Mouse (Mus musculus) urinary bladder, postnatal 10 days (tissue): ENCODE measurements around the gene Mcm2.

Source experiments
- DNase-seq: peaks from one replicate; pipeline ENCODE4 v3.0.0; 2022; ENCODE audit warnings: low spot score

Mcm2 gene

DNA sequence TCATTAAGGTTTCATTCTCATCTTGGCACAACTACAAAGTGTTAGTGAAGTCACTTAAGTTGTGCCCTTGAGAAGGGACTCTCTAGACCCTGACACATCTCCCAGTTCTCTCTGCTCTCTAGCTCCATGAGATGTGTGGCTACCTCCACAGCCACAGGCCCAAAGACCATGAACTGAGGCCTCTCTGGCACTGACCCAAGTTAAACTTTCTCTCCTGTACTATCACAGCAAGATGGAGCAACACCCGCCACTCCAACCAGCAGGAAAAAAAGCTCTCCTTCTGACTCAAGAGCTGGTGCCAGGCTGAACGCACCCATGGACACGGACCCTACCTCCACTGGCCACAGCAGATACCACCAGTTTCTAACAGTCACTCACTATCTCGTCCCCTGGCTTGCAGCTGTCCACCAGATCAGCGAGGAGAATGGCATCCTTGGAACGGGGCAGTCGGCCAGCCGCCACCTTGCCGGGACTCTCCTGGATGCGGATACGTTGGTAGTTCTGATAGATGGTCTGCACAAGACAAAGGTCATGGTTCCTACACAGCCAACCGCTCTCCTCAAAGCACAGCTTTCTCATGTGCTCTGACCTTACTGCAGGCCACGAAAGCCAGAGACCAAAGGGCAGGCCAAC is 9.1 kb downstream of the Mcm2 start:
- DNase-seq = no peak

DNA sequence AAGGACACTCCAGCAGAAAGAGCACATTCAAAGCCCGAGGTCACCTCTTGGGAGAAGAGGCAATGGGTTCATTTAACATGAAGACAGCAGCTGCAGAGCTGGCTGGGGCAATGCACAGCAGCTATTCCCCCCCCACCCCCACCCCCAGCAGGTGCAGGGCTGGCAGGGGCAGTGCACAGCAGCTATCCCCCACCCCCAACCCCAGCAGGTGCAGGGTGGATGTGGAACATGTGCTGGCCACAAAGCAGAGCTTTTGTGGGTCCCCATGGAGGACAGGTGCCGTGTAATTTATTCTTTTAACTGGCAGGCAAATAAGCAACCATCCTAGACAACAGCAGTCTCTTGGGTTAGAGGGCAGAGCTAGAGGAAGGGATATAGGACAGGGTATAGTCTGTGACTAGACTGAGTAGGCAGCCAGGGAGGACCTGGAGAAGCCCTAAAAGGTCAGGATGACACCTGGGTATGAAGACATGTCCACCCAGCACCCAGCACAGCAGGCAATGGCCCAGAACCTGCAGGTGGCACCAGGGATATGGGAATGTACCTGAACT is 12.1 kb downstream of the Mcm2 start:
- DNase-seq = no peak

DNA sequence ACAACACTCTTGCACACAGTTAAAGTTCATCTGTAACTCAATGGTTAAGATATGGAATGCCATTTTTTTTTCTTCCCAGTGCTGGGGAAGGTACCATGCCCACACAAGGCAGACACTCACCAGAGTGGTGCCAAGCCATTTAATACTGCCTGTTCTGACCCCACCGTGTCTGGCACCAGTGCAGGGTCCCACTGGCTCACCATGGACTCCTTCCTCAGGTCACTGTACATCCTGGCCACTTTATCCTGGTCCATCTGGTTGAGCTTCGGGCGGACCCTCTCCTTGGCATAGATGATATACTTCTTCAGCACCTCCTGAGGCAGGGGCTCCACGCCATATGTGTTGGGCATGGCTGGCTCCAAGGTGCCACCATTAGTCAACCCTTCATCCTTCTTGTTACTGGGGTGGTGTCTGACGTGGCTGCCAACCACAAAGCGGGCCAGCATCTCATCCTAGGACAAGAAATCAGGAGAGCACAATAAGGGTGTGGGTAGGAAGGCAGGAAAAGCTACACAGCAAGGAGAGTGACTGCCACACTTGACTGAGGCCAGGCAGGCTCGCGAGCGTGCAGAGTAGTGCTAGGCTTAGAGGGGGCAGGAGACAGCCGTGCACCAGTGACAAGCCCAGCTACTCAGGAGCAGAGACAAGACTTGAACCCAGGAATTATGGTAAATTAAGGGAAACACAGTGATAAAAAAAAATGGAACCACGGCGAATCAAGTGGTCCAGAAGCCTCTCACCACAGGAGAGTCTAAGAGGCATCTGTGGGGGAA is 12.8 kb downstream of the Mcm2 start:
- DNase-seq = no peak

DNA sequence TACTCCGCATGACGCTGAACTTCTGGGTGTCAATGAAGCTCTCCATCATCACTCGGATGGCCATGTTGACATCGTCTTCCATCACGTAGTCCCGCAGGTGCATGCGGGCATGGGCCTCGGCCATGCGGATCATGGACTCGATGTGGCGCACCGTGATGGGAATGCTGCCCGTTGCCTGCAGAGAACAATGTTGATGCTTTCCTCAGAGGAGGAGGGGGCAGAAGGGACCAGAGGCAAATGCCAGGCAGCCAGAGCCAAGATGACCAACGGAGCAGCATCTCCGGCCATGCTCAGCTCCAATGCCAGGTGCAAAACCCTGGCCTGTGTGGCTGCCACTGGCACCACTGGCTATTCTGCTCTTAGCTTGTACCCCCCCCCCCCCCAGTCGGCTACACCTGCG is 13.9 kb downstream of the Mcm2 start:
- no peak for DNase-seq

DNA sequence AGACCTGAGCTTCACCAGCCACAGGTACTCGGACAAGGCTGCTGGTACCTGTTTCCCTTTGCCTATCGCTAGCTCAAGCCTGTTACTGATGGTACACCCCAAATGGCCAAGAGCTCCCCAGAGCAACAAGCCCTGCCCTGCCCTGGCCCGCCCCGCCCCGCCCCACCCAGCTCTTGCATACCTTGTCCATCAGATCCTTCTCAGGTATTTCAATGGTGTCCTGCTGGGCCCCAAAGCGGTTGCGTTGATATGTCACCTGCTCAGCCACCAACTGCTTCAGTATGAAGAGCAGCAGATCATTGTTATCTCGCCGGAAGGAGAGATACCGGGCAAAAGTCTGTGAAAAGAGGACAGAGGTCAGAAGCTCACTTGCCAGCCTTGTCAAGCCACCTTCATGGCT is 14.4 kb downstream of the Mcm2 start:
- DNase-seq = no peak

DNA sequence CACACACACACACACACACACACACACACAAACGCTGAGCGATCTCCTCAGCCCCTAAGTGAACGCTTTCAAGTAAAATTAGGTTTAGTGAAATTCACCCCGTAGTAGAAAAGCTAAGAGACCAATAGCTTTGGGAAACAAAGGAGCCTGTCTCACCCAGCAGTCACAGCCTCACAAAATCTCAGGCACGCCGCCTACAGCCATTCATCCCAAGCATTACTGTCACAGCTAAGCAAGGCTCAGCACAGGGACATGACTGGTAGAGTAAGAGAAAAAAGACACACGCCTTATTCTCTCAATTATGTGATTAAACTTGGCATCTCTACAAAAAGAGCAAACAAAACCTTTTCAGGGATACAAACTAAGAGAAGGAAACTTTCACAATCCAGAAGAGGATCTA is 17.2 kb downstream of the Mcm2 start:
- DNase-seq = no peak

DNA sequence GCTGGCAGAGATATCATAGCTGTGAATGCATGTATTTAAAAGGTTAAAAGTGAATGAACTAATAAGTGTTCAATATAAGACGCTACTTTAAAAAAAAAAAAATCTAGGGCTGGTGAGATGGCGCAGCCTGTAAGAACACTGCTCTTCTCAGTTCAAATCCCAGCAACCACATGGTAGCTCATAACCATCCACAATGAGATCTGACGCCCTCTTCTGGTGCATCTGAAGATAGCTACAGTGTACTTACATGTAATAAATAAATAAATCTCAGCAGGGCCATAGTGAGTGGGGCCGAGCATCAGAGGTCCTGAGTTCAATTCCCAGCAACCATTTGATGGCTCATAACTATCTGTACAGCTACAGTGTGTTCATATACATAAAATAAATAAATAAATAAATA is 19.1 kb downstream of the Mcm2 start:
- no peak for DNase-seq

DNA sequence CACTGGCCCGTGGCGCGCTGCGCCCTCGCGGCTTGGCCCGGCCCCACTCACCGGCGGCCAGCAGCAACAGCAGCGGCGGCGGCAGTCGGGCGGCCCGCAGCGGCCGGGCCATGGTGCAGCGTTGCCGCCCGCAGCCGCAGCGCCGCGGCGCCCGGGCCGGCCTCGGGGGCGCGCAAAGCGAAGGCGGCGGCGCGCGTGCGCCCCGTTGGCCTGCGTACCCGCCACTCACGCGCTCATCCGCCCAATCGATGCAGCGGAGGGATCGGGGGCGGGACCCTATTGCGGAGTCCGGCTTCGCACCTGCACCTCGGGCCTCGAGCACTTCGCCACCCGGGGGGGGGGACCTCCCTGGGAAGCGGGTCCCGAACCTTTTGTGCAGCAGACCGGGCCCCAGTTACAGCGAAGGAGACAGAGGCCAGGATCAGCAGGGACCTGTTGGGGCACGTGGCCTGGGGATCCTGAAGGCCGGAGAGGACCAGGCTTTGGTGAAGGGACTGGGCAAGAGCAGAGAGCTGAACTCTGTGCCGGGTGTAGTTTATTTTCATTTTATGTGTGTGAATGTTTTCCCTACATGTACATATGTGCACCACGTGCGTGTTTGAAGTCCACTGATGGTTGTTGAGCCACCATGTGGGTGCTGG is 23.6 kb downstream of the Mcm2 start, which contains the start of gene Podxl2:
Gene Podxl2 (minus strand): TSS at position 177 of the 641 bp plus-strand sequence.
- no peak for DNase-seq

DNA sequence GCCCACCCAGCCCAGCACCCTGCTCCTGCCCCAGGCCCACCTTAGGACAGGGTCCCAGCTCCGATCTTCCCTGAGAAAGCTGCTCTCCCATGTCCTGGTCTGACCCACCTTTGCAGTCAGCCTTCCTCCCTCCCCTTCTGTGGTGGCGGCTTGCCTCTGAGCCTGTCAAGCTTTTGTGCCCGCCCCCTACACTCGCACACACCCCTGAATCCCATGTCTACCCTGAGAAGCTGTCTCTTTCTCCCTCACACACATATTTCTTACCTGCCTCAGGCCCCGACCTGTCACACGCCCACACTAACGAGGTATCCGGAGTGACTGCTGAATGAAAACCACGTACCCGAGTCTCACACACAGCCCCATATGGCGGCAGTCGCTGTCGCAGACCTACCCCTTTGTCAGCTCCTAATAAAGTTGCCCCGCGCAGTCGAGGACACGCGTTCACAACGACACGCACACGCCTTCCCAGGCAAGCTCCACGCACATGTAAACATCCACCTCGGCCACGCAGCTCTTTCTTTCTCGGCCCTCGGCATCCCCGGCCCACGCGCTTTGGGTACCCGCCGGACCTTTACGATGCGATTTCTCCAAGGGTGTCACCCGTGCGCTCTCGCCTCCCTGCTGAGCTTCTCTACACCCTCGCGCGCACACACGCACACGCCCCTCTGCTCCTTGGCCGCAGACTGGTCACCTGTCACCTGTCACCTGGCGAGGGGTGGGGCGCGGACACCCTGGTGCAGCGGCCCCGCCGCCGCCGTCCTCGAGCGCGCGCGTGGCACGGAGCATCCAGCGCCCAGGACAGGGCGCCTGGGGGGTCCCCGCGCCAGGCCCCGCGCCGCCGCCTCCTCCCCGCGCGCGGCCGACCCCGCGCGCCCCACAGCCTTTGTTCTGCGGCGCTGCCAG is 24.4 kb downstream of the Mcm2 start:
- no peak for DNase-seq

DNA sequence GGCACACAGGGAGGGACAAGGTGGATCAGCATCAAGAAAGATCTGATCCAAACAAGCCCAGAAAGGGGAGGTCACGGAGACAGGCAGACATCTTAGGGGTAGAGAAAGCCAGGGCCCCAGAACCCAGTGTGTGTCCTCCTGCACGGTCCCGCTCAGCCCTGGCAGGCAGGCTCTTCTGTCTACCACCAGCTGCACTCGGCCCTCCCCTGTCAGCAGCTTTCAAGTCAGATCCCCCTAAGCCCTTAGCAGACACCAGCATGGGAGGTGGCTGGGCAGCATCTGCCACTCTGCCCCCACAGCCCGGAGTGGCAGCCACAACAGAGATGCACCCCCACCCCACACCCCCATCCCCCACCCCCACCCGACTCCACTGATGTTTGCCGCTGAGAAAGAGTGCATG is 25.8 kb downstream of the Mcm2 start:
- no peak for DNase-seq

DNA sequence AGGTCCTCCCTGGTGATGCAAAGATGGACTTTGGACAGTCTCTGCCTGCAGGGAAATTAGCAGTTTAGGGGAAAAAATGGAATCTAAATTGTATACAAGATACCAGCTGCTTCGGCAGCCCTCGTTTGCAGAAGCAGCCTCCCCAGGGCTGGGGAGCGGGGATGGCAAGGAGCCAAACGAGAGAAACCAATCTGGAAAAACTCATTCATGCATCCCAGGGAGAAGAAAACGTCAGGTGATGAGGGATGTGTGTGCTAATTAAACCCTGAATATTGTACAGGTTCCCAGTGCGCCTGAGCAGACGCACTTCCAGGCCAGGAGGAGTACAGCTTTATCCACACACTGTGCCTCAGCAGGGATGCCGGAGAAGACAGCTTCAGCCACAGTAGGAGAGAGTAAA is 27.0 kb downstream of the Mcm2 start:
- DNase-seq = no peak

DNA sequence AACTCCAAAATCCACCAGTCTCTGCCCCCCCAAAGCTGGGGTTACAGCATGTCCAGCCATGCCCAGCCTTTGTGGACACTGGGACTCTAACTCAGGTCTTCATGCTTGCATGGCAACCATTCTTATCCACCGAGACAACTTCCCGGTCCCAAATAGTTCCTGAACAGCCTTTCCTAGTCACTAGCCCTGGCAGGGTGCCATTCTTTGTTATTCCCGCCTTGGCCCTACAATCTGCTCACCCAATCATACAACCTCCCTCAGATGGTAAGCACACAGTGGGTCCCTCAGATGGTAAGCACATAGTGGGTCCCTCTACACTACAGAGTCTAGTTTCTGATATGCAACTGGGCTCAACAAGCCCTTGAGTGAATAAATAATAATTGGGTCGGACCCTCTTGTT is 28.0 kb downstream of the Mcm2 start:
- DNase-seq = no peak

DNA sequence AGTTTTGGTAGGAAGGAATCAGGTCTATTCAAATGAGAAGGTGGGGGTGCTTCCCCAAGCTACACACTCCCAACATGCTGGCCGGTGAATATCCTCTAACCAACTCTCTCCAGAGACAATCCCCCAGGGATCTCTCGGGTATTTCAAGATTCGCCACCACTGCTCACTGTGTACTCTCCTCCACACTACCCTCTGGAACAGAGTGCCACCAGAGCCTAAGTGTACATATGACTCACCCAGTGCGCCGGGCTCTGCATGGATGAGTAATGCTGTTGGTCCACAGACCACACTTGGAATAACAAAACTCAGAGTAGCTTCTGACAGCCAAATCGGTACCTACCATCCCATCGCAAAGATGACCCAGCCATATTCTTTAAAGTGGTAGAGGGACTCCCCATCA is 29.1 kb downstream of the Mcm2 start:
- no peak for DNase-seq

DNA sequence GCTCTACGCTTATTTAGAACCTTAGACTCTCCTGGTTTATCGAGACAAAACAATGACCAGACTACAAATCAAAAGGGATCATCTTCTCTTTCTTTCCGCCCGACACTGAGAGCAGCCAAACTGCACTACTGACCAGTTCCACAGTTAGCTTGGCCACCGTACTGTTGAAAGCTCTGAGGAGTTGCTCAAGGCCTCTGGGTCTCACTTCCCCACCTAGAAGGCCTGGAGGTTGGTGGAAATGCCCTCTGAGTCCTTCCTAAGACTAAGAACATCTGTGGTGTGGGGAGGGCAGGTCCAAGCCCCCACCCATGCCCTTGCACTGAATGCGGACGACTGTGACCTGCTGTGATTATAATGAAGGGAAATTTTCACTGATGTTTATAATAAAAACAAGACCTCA is 32.9 kb downstream of the Mcm2 start:
- no peak for DNase-seq

DNA sequence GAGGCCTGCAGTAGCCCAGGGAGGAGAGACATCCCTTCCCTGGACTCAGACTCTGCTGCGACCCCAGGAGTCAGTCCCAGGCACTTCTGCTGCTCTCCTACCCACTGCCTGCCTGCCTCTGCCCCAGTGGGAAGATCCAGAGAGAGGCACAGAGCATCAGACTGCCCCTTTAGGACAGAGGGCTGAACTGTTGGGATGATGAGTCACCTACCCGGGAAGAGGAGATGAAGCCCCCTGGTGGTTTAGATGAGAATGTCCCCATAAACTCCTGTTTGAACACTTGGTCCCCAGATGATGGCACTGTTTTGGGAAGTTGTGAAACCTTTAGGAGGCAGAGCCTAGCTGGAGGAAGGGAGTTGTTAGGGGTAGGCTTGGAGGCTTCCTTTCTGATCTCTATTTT is 37.7 kb downstream of the Mcm2 start:
- DNase-seq = no peak

DNA sequence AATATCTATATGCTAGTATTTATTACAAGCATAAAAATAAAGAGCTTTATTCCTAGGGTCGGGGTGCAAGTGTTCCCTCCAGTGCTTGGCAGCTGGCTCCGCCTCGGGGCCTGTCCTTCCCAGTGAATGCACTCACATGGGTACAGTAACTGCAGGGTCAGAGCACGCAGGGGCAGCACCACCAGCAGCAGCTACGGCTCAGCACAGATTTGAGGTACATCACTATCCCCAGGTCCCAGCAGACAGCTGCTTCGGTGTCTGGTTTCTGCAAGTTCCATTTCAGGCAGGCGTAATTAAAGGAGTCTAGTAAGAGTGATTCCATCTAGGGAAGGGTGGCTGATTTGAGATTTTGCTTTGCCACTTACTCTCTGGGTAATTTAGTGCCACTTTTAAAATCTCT is 40.2 kb downstream of the Mcm2 start:
- no peak for DNase-seq

DNA sequence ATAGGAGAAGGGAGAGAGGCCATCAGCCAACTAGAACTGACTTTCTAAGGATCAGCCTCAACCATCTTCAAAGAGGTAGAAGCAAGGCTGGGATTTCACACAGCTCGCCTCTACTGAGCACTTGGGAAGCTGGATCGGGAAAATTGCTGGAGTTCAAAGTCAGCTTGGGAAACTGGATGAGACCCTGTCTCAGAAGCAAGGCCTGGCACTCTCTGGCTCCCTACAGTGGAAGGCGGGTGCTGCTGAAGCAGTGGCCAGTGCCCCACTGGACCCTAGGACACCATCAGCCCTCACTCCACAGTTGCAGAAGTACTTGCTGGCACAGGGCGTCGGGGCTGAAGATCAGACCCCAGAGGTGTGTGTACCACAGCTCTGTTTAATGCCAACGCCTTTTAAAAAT is 40.8 kb downstream of the Mcm2 start:
- DNase-seq = no peak

DNA sequence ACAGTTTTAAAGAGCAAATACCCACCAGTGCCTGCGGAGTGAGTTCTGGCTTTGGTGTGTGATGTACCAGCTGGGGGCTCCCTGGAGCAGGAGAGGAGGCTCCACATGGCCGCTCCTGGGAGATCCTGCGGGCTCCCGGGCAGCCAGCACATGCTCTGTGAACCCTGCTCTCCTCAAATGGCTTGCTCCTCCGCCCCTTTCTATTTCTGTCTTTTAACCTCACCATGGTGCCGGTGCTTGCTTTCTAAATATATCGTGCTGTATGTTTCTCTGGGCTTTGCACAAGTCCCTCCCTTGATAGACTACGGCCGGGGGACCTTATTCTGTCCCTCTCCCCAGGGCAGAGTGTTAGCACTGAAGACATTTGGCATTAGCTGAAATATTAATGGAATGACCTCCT is 41.3 kb downstream of the Mcm2 start:
- DNase-seq = no peak

DNA sequence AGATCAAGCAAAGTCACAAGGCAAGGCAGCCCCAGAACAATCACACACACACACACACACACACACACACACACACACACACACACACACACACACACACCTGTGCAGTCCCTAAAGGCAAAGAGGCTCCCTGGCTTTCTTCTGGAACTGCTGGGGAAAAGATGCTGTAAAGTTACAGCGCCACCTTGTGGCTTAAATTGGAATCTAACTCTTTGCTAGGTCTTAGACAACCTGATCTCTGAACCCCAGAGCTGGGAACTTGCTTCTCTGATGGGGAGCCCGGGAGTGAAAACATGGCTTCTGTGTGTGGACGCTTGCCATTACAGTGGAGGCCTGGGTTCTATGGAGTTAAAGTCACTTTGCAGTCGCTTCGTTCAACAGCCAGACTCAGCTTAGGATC is 42.9 kb downstream of the Mcm2 start:
- DNase-seq = no peak

DNA sequence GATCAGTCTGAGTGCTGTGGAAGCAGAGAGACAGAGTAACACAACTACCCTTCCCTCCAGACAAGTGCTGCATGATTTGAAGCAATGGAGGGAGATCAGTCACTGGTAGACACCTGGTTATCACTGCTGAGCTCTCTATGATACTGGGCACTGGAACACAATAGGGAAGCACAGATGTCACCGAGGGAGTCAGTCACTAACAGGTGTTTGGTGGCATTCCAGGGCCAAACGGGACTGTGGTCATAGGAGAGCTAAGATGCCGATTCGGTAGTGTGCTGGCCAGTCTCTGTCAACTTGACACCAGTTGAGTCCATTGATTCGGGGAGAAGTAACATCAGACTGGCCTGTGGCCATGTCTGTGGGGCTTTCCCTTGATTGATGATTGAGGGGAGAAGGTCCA is 44.1 kb downstream of the Mcm2 start:
- no peak for DNase-seq

DNA sequence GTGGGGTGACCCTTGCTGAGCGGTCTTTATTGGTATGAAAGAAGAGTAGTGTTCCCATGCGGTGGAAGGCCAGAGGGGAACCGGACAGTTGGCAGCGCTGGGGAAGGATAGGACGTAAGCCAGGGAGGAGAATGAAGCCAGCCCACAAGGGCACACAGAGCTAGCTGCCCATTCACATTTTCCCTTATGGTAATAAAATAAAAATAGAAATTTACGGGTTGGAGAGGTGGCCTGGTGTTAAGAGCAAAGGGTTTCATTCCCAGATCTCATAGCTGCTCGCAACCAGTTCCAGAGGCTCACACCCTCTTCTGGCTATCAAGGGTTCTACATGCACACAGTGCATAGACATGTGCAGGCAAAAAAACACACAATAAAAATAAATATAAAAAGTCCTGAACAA is 48.5 kb downstream of the Mcm2 start:
- no peak for DNase-seq

DNA sequence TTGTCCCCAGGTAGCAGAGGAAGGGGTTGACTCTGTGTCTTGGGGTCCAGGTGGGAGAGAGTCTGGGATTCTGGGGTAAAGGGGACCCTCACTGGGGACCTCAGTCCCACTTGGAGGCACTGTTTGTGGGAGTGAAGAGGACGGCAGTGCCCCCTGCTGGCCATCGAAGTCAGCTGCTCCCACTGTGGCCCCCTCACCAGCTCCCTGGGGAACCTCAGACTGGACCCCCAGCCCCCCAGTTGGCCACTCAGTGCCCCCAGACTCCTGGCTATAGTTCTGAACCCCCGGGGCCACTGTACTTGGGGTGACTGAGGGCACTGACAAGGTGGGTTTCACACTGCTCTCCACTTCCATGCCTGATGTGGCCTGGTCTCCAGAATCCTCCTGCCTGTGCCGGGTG is 49.3 kb downstream of the Mcm2 start:
- DNase-seq = no peak
